Mouse (Mus musculus): ENCODE results near the gene Pkd1l1.

Gene Pkd1l1

GRCm38 (mm10) chr11:8973166-8973565 is at the start of gene Pkd1l1:
Pkd1l1 (minus strand) TSS chr11:8973266.
- DNase-seq (ENCODE audit: low spot score in 2 of 2): no peak

- DNase-seq (ENCODE audit: low spot score in 2 of 2): no peak
Measured at GRCm38 (mm10) chr11:9020207-9020606, 47.1 kb upstream of the Pkd1l1 start.

GRCm38 (mm10) chr11:9018491-9019267 is 45.6 kb upstream of the Pkd1l1 start:
- no peak for DNase-seq (ENCODE audit: low spot score in 2 of 2)

GRCm38 (mm10) chr11:9014740-9015139 is 41.7 kb upstream of the Pkd1l1 start:
- DNase-seq (ENCODE audit: low spot score in 2 of 2): no peak

GRCm38 (mm10) chr11:9011348-9011747 is 38.3 kb upstream of the Pkd1l1 start:
- DNase-seq (ENCODE audit: low spot score in 2 of 2): no peak

GRCm38 (mm10) chr11:9010853-9011339 is 37.8 kb upstream of the Pkd1l1 start, which contains the start of gene Hus1:
Hus1 (minus strand) TSS chr11:9011191.
- DNase-seq (ENCODE audit: low spot score in 2 of 2): peak; percentile 84 to 87

- peak in 1 of 2 experiments; percentile 13 for DNase-seq (ENCODE audit: low spot score in 2 of 2)
Measured at GRCm38 (mm10) chr11:9010416-9010815, 37.4 kb upstream of the Pkd1l1 start.

GRCm38 (mm10) chr11:9008761-9009160 is 35.7 kb upstream of the Pkd1l1 start:
- no peak for DNase-seq (ENCODE audit: low spot score in 2 of 2)

GRCm38 (mm10) chr11:8988084-8988483 is 15.0 kb upstream of the Pkd1l1 start:
- no peak for DNase-seq (ENCODE audit: low spot score in 2 of 2)

- no peak for DNase-seq (ENCODE audit: low spot score in 2 of 2)
Measured at GRCm38 (mm10) chr11:8986058-8986457, 13.0 kb upstream of the Pkd1l1 start.

GRCm38 (mm10) chr11:8983237-8983861 is 10.3 kb upstream of the Pkd1l1 start:
- peak; percentile 43 to 55 for DNase-seq (ENCODE audit: low spot score in 2 of 2)

GRCm38 (mm10) chr11:8978154-8978553 is 5.1 kb upstream of the Pkd1l1 start:
- DNase-seq (ENCODE audit: low spot score in 2 of 2): no peak

- DNase-seq (ENCODE audit: low spot score in 2 of 2): no peak
Measured at GRCm38 (mm10) chr11:8972093-8972492, 973 bp downstream of the Pkd1l1 start.

- no peak for DNase-seq (ENCODE audit: low spot score in 2 of 2)
Measured at GRCm38 (mm10) chr11:8970509-8970908, 2.6 kb downstream of the Pkd1l1 start.

- no peak for DNase-seq (ENCODE audit: low spot score in 2 of 2)
Measured at GRCm38 (mm10) chr11:8968094-8968493, 5.0 kb downstream of the Pkd1l1 start.

GRCm38 (mm10) chr11:8958572-8958971 is 14.5 kb downstream of the Pkd1l1 start:
- no peak for DNase-seq (ENCODE audit: low spot score in 2 of 2)

GRCm38 (mm10) chr11:8958108-8958507 is 15.0 kb downstream of the Pkd1l1 start:
- DNase-seq (ENCODE audit: low spot score in 2 of 2): peak in 1 of 2 experiments; percentile 11

GRCm38 (mm10) chr11:8957023-8957422 is 16.0 kb downstream of the Pkd1l1 start:
- no peak for DNase-seq (ENCODE audit: low spot score in 2 of 2)

GRCm38 (mm10) chr11:8955678-8956077 is 17.4 kb downstream of the Pkd1l1 start:
- no peak for DNase-seq (ENCODE audit: low spot score in 2 of 2)

- no peak for DNase-seq (ENCODE audit: low spot score in 2 of 2)
Measured at GRCm38 (mm10) chr11:8949765-8950430, 23.2 kb downstream of the Pkd1l1 start.

- no peak for DNase-seq (ENCODE audit: low spot score in 2 of 2)
Measured at GRCm38 (mm10) chr11:8948871-8949270, 24.2 kb downstream of the Pkd1l1 start.

GRCm38 (mm10) chr11:8944114-8944513 is 29.0 kb downstream of the Pkd1l1 start:
- no peak for DNase-seq (ENCODE audit: low spot score in 2 of 2)
